ENCODE assay signal across 9 mouse cellular contexts in genomic region chr10:50895091-50895790, GRCm38 (mm10). TPM values are rescaled to one million over a fixed set of nuclear protein-coding genes. Genes with fewer than 3 reads are reported as not detected.
DNase-seq lines count a peak whose midpoint lies in the region; ATAC-seq and TF ChIP-seq lines count a peak whose summit lies in the region.
"Had no signal": no experiment of that assay in that cellular context is flagged by ENCODE, and none has a peak within 500 bp of the region (broad histone marks: within the 10 kb centered on the region; RNA-seq: fewer than 3 reads in every experiment).

No protein-coding gene starts in this region.

- H3K9ac ChIP-seq in liver, embryonic 12.5 days, result no peak overlapping the region

- TF ChIP-seq CTCF in testis, adult 2 months (IDR thresholded peaks at IDR 0.05; ENCODE audit: control insufficient read depth, insufficient read depth, insufficient replicate concordance, low read depth, low read length), result no peak

- no peak for ATAC-seq in liver, embryonic 12.5 days

- H3K4me1 ChIP-seq in testis, adult 2 months (ENCODE audit: control insufficient read depth, insufficient read depth, low read length), result peaks cover 11% of the 10 kb centered on the region
- H3K4me1 ChIP-seq in liver, embryonic 12.5 days, result peaks cover 14% of the 10 kb centered on the region

- peak overlapping the region; percentile 63 for H3K4me3 ChIP-seq in testis, adult 2 months (ENCODE audit: control insufficient read depth, low read depth, low read length)
- H3K4me3 ChIP-seq in liver, embryonic 12.5 days, result peak overlapping the region; percentile 52

- H3K27ac ChIP-seq in testis, adult 2 months (ENCODE audit: control insufficient read depth, insufficient read depth, low read depth, low read length), result no peak overlapping the region
- no peak overlapping the region for H3K27ac ChIP-seq in liver, embryonic 12.5 days
- H3K27ac ChIP-seq: macrophage had no signal

- H3K4me2 ChIP-seq in liver, embryonic 12.5 days, result peak overlapping the region; percentile 68

- H3K36me3 ChIP-seq in testis, adult 2 months (ENCODE audit: control insufficient read depth, insufficient read depth, low read length), result no peaks in the 10 kb centered on the region
- no peaks in the 10 kb centered on the region for H3K36me3 ChIP-seq in liver, embryonic 12.5 days

- H3K27me3 ChIP-seq in testis, adult 2 months (ENCODE audit: control insufficient read depth, insufficient read depth, low read length), result peaks cover 8% of the 10 kb centered on the region
- peaks cover 93% of the 10 kb centered on the region for H3K27me3 ChIP-seq in liver, embryonic 12.5 days (replicated peaks)

- H3K9me3 ChIP-seq in liver, embryonic 12.5 days (replicated peaks), result no peaks in the 10 kb centered on the region

- WGBS in liver, embryonic 12.5 days (ENCODE audit: insufficient replicate concordance), result 1% methylated on average over 44 of the region's 44 CpGs

- no peak for TF ChIP-seq POLR2A in testis, adult 2 months (IDR thresholded peaks at IDR 0.05; ENCODE audit: control insufficient read depth, low read depth, low read length)

- no peak for DNase-seq in testis, postnatal 10 days (ENCODE audit: low spot score)
- peak; percentile 17 for DNase-seq in heart, postnatal 4 days
- DNase-seq in yolk sac, embryonic 10.5 days (ENCODE audit: low spot score), result peak; percentile 21
- no peak for DNase-seq in cerebellum, adult 11-12 months
- DNase-seq in right cerebral cortex, postnatal 25 days, result no peak
- DNase-seq in lung, postnatal 10 days, result no peak

RNA-seq across cellular contexts. Expression of gene Sim1, which starts 0.7 kb away (rescaled TPM):
- 0.04 and 0.23 TPM in 2 replicates for polyA plus RNA-seq in testis, adult 2 months (2012; rRNA removed)
- total RNA-seq in heart, postnatal 4 days (2021), result not detected
- polyA plus RNA-seq in liver, embryonic 12.5 days (2016; fragmentation: Nextera tagmentation; extraction: Ambion mirVana), result 0.02 TPM in 1 of 2 replicates, not detected in the other
- polyA plus RNA-seq: macrophage had no signal

Comparison
In these comparisons a context has a peak if more than half of its experiments do, and no peak if none do; other contexts are left out.
1. DNase-seq: peak in heart, postnatal 4 days (single experiment) and yolk sac, embryonic 10.5 days (single experiment); none in testis, postnatal 10 days (single experiment), cerebellum, adult 11-12 months (single experiment), right cerebral cortex, postnatal 25 days (single experiment) and lung, postnatal 10 days (single experiment).